Mouse (Mus musculus): ENCODE measurements around the gene Enpp4. TPM values are rescaled to one million over a fixed set of nuclear protein-coding genes. Genes with fewer than 3 reads are reported as not detected.

The Enpp4 gene
- polyA plus RNA-seq (2012; rRNA removed): 4.5 and 4.8 TPM in 2 replicates

DNA sequence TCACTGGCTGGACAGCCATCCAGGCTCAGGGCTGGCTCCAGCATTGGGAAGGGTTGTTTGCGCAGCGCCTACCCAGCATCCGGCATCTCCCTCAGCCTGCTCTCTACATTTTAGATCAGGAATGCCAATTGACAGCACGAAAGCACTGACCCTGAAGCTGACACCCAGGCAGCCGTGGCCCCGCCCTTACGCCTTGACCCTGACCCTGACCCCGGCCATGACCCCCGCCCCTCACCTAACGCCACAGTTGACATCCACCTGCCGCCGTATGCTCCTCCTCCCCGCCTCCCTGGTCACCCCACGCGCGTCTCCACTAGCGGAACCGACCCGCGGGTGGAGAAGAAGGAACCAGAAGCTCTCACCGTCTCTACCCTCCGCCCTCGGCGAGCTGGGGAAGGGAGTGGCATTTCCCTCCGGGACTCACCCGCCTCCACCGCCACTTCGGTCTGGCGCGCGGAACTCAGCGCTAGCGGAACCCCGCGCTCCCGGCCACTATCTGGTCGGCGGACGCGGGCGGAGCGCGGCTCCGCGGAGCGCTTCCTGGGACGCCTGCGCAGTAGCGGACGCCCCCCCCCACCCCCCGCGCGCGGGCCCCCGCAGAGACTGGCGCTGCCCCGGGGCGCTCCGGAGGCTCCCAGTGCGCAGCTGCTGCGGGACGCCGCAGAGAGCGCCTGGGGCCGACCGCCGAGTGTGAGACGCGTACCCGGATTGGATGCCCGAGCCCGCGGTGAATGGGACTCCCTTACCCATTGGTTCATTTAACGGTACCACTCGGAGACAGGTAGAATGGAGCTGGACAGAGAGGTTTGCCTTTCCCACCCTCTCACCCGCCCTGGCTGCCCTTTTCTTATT lies at the start of gene Enpp4:
Gene Enpp4 (minus strand): TSS at position 523 of the 852 bp plus-strand sequence.

DNA sequence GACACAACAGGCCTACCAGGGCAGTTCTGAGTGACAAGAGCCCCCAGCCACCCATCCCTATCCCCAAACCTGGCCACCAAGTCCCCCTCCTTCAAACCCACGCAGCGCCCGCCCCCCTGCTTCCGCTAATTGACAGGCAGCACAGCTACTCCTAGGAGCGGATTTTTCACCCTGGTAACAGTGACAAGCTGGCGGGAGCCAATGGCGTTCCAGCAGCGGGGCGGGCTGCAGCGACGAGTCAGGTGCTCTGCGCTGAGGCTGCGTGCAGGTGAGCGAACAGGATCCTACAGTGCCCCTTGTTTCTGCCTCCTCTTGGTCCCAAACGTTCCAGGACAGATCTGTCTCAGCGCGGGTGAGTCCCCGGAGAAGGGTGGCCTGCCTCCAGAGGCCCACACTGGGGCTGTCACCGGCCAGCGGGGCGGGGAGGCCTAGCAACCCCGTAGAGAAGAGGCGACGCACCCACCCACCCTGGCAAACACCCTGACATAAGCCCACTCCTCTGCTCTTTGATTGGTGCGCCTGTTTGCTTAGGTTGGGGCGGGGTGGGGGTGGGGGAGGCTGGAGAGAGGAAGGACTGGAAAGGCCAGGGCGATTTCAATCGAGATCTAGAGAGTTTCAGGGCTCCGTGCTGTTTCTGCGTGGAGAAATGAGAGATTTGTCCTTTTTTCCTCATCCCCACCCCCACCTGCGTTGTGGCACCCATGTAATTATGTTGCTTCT lies 26.8 kb downstream of the Enpp4 start, which contains the start of gene Enpp5:
Gene Enpp5 (plus strand): TSS at position 183 of the 720 bp plus-strand sequence.

Other genes with a start within 250 kb of the Enpp4 start
- 109 and 112 TPM in 2 replicates for gene Enpp5, start 27.0 kb downstream of the Enpp4 start, polyA plus RNA-seq (2012; rRNA removed)
- 0.43 and 0.44 TPM in 2 replicates for gene Clic5, start 82.8 kb upstream of the Enpp4 start, polyA plus RNA-seq (2012; rRNA removed)

All from central nervous system, embryonic 18 days (tissue).